Mouse (Mus musculus): ENCODE measurements around the gene Zzz3.
"Not testable (repeated sequence)": the region's sequence is repeated elsewhere in the genome, so short reads cannot be mapped to it uniquely, and the experiment has no call there.

Gene Zzz3

GRCm38 (mm10) chr3:152401964-152402670, 6.8 kb downstream of the Zzz3 start:
- no peak for DNase-seq (ENCODE audit: low read depth, low spot score)

- DNase-seq (ENCODE audit: low read depth, low spot score): no peak
These were observed 7.4 kb downstream of the Zzz3 start for GRCm38 (mm10) chr3:152402671-152403066.

- no peak for DNase-seq (ENCODE audit: low read depth, low spot score)
These were observed 8.6 kb downstream of the Zzz3 start for GRCm38 (mm10) chr3:152403827-152404226.

GRCm38 (mm10) chr3:152405420-152405819, 10.1 kb downstream of the Zzz3 start:
- DNase-seq (ENCODE audit: low read depth, low spot score): no peak

GRCm38 (mm10) chr3:152405978-152406640, 10.8 kb downstream of the Zzz3 start:
- DNase-seq (ENCODE audit: low read depth, low spot score): no peak

GRCm38 (mm10) chr3:152410980-152411551, 15.8 kb downstream of the Zzz3 start:
- DNase-seq (ENCODE audit: low read depth, low spot score): no peak

- DNase-seq (ENCODE audit: low read depth, low spot score): no peak
These were observed 17.1 kb downstream of the Zzz3 start for GRCm38 (mm10) chr3:152412362-152412761.

GRCm38 (mm10) chr3:152428925-152429324, 33.7 kb downstream of the Zzz3 start:
- no peak for DNase-seq (ENCODE audit: low read depth, low spot score)

- no peak for DNase-seq (ENCODE audit: low read depth, low spot score)
These were observed 37.4 kb downstream of the Zzz3 start for GRCm38 (mm10) chr3:152432677-152433076.

GRCm38 (mm10) chr3:152435590-152435989, 40.3 kb downstream of the Zzz3 start:
- DNase-seq (ENCODE audit: low read depth, low spot score): no peak

GRCm38 (mm10) chr3:152438068-152438467, 42.8 kb downstream of the Zzz3 start:
- no peak for DNase-seq (ENCODE audit: low read depth, low spot score)

- no peak for DNase-seq (ENCODE audit: low read depth, low spot score)
These were observed 47.5 kb downstream of the Zzz3 start for GRCm38 (mm10) chr3:152442795-152443194.

- no peak for DNase-seq (ENCODE audit: low read depth, low spot score)
These were observed 48.8 kb downstream of the Zzz3 start for GRCm38 (mm10) chr3:152444114-152444513.

- no peak for DNase-seq (ENCODE audit: low read depth, low spot score)
These were observed 51.7 kb downstream of the Zzz3 start for GRCm38 (mm10) chr3:152446966-152447365.

GRCm38 (mm10) chr3:152453163-152453562, 57.9 kb downstream of the Zzz3 start:
- DNase-seq (ENCODE audit: low read depth, low spot score): no peak

GRCm38 (mm10) chr3:152457308-152458035, 62.2 kb downstream of the Zzz3 start:
- no peak for DNase-seq (ENCODE audit: low read depth, low spot score)

- DNase-seq (ENCODE audit: low read depth, low spot score): not testable (repeated sequence)
These were observed 63.6 kb downstream of the Zzz3 start for GRCm38 (mm10) chr3:152458875-152459274.

- DNase-seq (ENCODE audit: low read depth, low spot score): no peak
These were observed 65.5 kb downstream of the Zzz3 start for GRCm38 (mm10) chr3:152460802-152461201.

- DNase-seq (ENCODE audit: low read depth, low spot score): no peak
These were observed 66.8 kb downstream of the Zzz3 start for GRCm38 (mm10) chr3:152462038-152462547.

- no peak for DNase-seq (ENCODE audit: low read depth, low spot score)
These were observed 67.6 kb downstream of the Zzz3 start for GRCm38 (mm10) chr3:152462900-152463299.

GRCm38 (mm10) chr3:152464462-152464861, 69.2 kb downstream of the Zzz3 start:
- DNase-seq (ENCODE audit: low read depth, low spot score): no peak

- DNase-seq (ENCODE audit: low read depth, low spot score): no peak
These were observed 70.1 kb downstream of the Zzz3 start for GRCm38 (mm10) chr3:152465338-152465737.
